Comparison of ENCODE assay signal across 8 mouse cellular contexts in genomic region chr16:84734806-84735165, GRCm38 (mm10). TPM values are rescaled to one million over a fixed set of nuclear protein-coding genes. Genes with fewer than 3 reads are reported as not detected.
A peak's percentile ranks its signal among the peaks of the same experiment; 100 is the strongest.
DNase-seq lines count a peak whose midpoint lies in the region; ATAC-seq and TF ChIP-seq lines count a peak whose summit lies in the region.

No protein-coding gene starts in this region.

- H3K9me3 ChIP-seq in heart, embryonic 11.5 days (replicated peaks; ENCODE audit: control insufficient read depth, low read length): no peaks in the 10 kb centered on the region
- H3K9me3 ChIP-seq in G1E (replicated peaks): no peaks in the 10 kb centered on the region

- DNase-seq in heart, adult 18-20 months: no peak
- DNase-seq in G1E (ENCODE audit: low spot score): no peak
- DNase-seq in adrenal gland, adult (ENCODE audit: inconsistent age in 2 of 2, low spot score in 1 of 2): no peak
- DNase-seq in frontal cortex, postnatal 25 days (ENCODE audit: low spot score in 2 of 2): no peak
- DNase-seq in adrenal gland, adult 8-10 months: no peak

- peaks cover 5% of the 10 kb centered on the region; the same call in 1 of the 2 replicates for H3K4me1 ChIP-seq in heart, embryonic 11.5 days (ENCODE audit: control insufficient read depth, insufficient read depth, low read length)
- peaks cover 20% of the 10 kb centered on the region for H3K4me1 ChIP-seq in G1E (ENCODE audit: insufficient read depth, low read depth, low read length)

- TF ChIP-seq CTCF in G1E (IDR thresholded peaks at IDR 0.05; ENCODE audit: low read depth, low read length): no peak

- no peaks in the 10 kb centered on the region for H3K27me3 ChIP-seq in heart, embryonic 11.5 days (ENCODE audit: control insufficient read depth, insufficient read depth, low read length)
- H3K27me3 ChIP-seq in G1E (ENCODE audit: insufficient read depth, low read length): peaks cover 6% of the 10 kb centered on the region; the same call in 1 of the 2 replicates

- 2% methylated on average over 15 of the region's 15 CpGs for WGBS in heart, embryonic 11.5 days (ENCODE audit: insufficient replicate concordance)

- peak overlapping the region; percentile 73 for H3K4me2 ChIP-seq in heart, embryonic 11.5 days

- peak overlapping the region; percentile 81 for H3K9ac ChIP-seq in heart, embryonic 11.5 days (ENCODE audit: low read depth, low read length)

- H3K27ac ChIP-seq in heart, embryonic 11.5 days (ENCODE audit: low read depth, low read length): 0 out of 2 replicates have a peak overlapping the region, but pooled peaks have one; percentile 43

- ATAC-seq in heart, embryonic 11.5 days (replicated peaks; ENCODE audit: insufficient number of reproducible peaks, low FRiP score, low TSS enrichment): peak; percentile 11; the same call in 1 of the 2 replicates
- no peak for ATAC-seq in G1E (ENCODE audit: extremely low read depth, insufficient number of reproducible peaks, low FRiP score, poor library complexity, severe bottlenecking)
- peak; percentile 10 for ATAC-seq in granulocyte monocyte progenitor cell, adult 5-6 weeks (replicated peaks; ENCODE audit: poor library complexity, severe bottlenecking)
- peak; percentile 19 for ATAC-seq in megakaryocyte progenitor cell, adult 5-6 weeks (replicated peaks; ENCODE audit: poor library complexity)

- no peaks in the 10 kb centered on the region for H3K36me3 ChIP-seq in heart, embryonic 11.5 days (ENCODE audit: control insufficient read depth, insufficient read depth, low read length)
- H3K36me3 ChIP-seq in G1E (replicated peaks): peaks cover 32% of the 10 kb centered on the region

- H3K4me3 ChIP-seq in heart, embryonic 11.5 days (ENCODE audit: low read depth, low read length): peak overlapping the region; percentile 74
- H3K4me3 ChIP-seq in G1E (ENCODE audit: low read depth, low read length): peak overlapping the region; percentile 78

RNA-seq across cellular contexts. Expression of gene Mrpl39, which starts 0.8 kb away (rescaled TPM):
- 51.4 and 53.0 TPM in 2 replicates for polyA plus RNA-seq in heart, embryonic 11.5 days (2014; fragmentation: Nextera tagmentation; extraction: Ambion mirVana)
- 10 to 100 TPM; 40.3 to 42.9 TPM for total RNA-seq in heart, adult 18-20 months (2021)
- total RNA-seq in G1E (2014; fragmentation: Nextera tagmentation) (49.4 and 52.8 TPM in 2 replicates), G1E (2017) (57.3 and 62.0 TPM in 2 replicates)
- 166 and 169 TPM in 2 replicates for polyA plus RNA-seq in G1E (2012)
- total RNA-seq in granulocyte monocyte progenitor cell, adult 5-6 weeks (2014; fragmentation: Nextera tagmentation): 19.1 and 30.1 TPM in 2 replicates
- 56.0 and 63.8 TPM in 2 replicates for total RNA-seq in granulocyte monocyte progenitor cell, adult 5-6 weeks (2017)
- total RNA-seq in megakaryocyte progenitor cell, adult 5-6 weeks (2015): 44.2 and 44.9 TPM in 2 replicates
- 59.1 and 64.1 TPM in 2 replicates for total RNA-seq in megakaryocyte progenitor cell, adult 5-6 weeks (2017)
- 10 to 100 TPM; 37.0 to 43.3 (median 40.7) TPM for total RNA-seq in adrenal gland, adult 8-10 months (2022)

RNA-seq across cellular contexts. Expression of gene Jam2, which starts 39.1 kb away (rescaled TPM):
- 8.1 and 9.8 TPM in 2 replicates for polyA plus RNA-seq in heart, embryonic 11.5 days (2014; fragmentation: Nextera tagmentation; extraction: Ambion mirVana)
- total RNA-seq in heart, adult 18-20 months (2021): 10 to 100 TPM; 85.1 to 92.0 TPM
- not detected in 2 replicates for total RNA-seq in G1E (2014; fragmentation: Nextera tagmentation)
- total RNA-seq in G1E (2017): 0.06 and 0.38 TPM in 2 replicates
- not detected in 2 replicates for polyA plus RNA-seq in G1E (2012)
- total RNA-seq in granulocyte monocyte progenitor cell, adult 5-6 weeks (2014; fragmentation: Nextera tagmentation): not detected in 2 replicates
- total RNA-seq in granulocyte monocyte progenitor cell, adult 5-6 weeks (2017): not detected in 2 replicates
- 0.17 TPM in 1 of 2 replicates, not detected in the other for total RNA-seq in megakaryocyte progenitor cell, adult 5-6 weeks (2015)
- 0.88 TPM in 1 of 2 replicates, not detected in the other for total RNA-seq in megakaryocyte progenitor cell, adult 5-6 weeks (2017)
- 10 to 100 TPM in 3 of 4 experiments, 1 to 10 TPM in 1; 10.0 to 22.1 (median 17.4) TPM for total RNA-seq in adrenal gland, adult 8-10 months (2022)

Comparison
In these comparisons a context has a peak if more than half of its experiments do, and no peak if none do; other contexts are left out.
1. RNA of gene Jam2, which starts 39.1 kb away (total RNA-seq): 85.1 to 92.0 TPM in heart, adult 18-20 months and 10.0 to 22.1 TPM in adrenal gland, adult 8-10 months; 0.06 to 0.38 TPM in G1E, 0.17 to 0.88 TPM in megakaryocyte progenitor cell, adult 5-6 weeks and not detected in granulocyte monocyte progenitor cell, adult 5-6 weeks; every median in the first group is over 4 times any median in the second.